ENCODE assay signal across 18 mouse cellular contexts in the genomic region with DNA sequence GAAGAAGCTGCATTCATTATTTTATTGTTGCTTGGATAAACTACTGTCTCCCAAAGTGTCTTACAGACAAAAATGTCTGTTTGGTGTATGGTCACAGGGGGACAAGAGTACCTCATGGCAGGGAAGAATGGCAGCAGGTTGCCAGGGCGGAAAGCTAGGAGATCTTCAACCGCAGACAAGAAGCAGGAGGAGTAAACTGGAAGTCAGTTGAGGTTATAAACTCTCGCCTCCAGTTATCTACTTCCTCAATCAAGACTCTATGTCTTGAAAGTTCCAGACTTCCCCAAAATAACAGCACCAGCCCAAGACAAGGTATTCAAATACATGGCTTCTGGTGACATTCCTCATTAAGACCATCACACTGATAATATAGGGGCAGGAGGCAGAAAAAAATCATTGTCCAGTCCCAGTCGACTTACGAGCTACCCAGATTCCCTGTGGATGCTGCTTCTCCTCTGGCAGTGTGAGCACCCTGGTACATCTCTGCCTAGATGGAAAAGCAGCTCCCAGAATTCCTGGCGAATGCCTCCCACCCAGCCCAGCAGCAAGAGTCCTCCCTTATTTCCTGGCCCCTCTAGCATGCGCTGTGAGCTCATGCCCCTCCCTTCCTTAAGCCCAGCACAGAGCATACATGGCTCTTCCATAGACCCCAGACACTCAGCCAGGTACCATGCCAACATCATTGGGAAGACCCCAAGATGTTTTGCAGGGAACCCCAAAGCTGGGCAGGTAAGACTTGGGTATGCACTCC. TPM values are rescaled to one million over a fixed set of nuclear protein-coding genes. Genes with fewer than 3 reads are reported as not detected.
DNase-seq lines count a peak whose midpoint lies in the region; ATAC-seq and TF ChIP-seq lines count a peak whose summit lies in the region.
"Had no signal": no experiment of that assay in that cellular context is flagged by ENCODE, and none has a peak within 500 bp of the region (broad histone marks: within the 10 kb centered on the region; RNA-seq: fewer than 3 reads in every experiment).

No protein-coding gene starts in this region.

- no peak for DNase-seq in heart, postnatal 25 days (ENCODE audit: low spot score)
- DNase-seq in lung, embryonic 14.5 days: no peak
- DNase-seq in lung, adult 2 months: no peak
- peak; percentile 65 for DNase-seq in splenic B cell, adult 2 months (ENCODE audit: low read depth, low spot score)
- DNase-seq: adrenal gland, postnatal 36 days; cerebellum, adult 9-11 months; embryo, embryonic 11 days; gastrocnemius, postnatal 36 days; layer of hippocampus, postnatal 36 days; thymus, postnatal 4 days had no signal

- no peak overlapping the region for H3K9ac ChIP-seq in heart, embryonic 12.5 days
- no peak overlapping the region for H3K9ac ChIP-seq in lung, embryonic 14.5 days
- no peak overlapping the region for H3K9ac ChIP-seq in forebrain, embryonic 16.5 days (replicated peaks; ENCODE audit: low read depth, low read length)
- H3K9ac ChIP-seq: embryonic facial prominence, embryonic 15.5 days had no signal

- no peaks in the 10 kb centered on the region for H3K36me3 ChIP-seq in heart, embryonic 12.5 days
- H3K36me3 ChIP-seq in lung, embryonic 14.5 days (ENCODE audit: insufficient read depth): no peaks in the 10 kb centered on the region
- H3K36me3 ChIP-seq in splenic B cell, adult 2 months (ENCODE audit: control insufficient read depth, insufficient read depth, low read length, poor library complexity, severe bottlenecking): no peaks in the 10 kb centered on the region
- H3K36me3 ChIP-seq in forebrain, embryonic 16.5 days (ENCODE audit: control insufficient read depth, insufficient read depth): no peaks in the 10 kb centered on the region
- H3K36me3 ChIP-seq: embryonic facial prominence, embryonic 15.5 days; forebrain, embryonic 10.5 days had no signal

- no peak overlapping the region for H3K4me3 ChIP-seq in heart, embryonic 12.5 days
- no peak overlapping the region for H3K4me3 ChIP-seq in lung, embryonic 14.5 days (ENCODE audit: low read depth, low read length)
- H3K4me3 ChIP-seq in lung, adult 2 months (replicated peaks; ENCODE audit: extremely low read depth, low read depth, low read length): no peak overlapping the region
- H3K4me3 ChIP-seq in bone marrow, adult 2 months (replicated peaks; ENCODE audit: control insufficient read depth, low read depth, low read length): no peak overlapping the region
- no peak overlapping the region for H3K4me3 ChIP-seq in forebrain, embryonic 16.5 days (replicated peaks; ENCODE audit: low read length)
- H3K4me3 ChIP-seq: embryonic facial prominence, embryonic 15.5 days; forebrain, embryonic 10.5 days; megakaryocyte, embryonic 14.5 days had no signal

- peak; percentile 46; the same call in 1 of the 2 replicates for ATAC-seq in heart, embryonic 12.5 days (ENCODE audit: insufficient number of reproducible peaks, low FRiP score)
- ATAC-seq in lung, embryonic 14.5 days (ENCODE audit: insufficient read depth): 0 out of 2 replicates have a peak, but pooled peaks have one; percentile 39
- ATAC-seq in forebrain, embryonic 16.5 days: no peak
- ATAC-seq: lung, postnatal 0 days had no signal

- TF ChIP-seq CTCF in lung, embryonic 14.5 days (IDR thresholded peaks at IDR 0.05; ENCODE audit: low read depth): no peak
- TF ChIP-seq CTCF in lung, adult 2 months (IDR thresholded peaks at IDR 0.05; ENCODE audit: insufficient read depth, low read length): no peak
- TF ChIP-seq CTCF in bone marrow, adult 2 months (IDR thresholded peaks at IDR 0.05; ENCODE audit: control insufficient read depth, insufficient read depth, low read length): no peak

- 61% methylated on average over 7 of the region's 7 CpGs for WGBS in heart, embryonic 12.5 days
- WGBS in lung, embryonic 14.5 days: 72% methylated on average over 7 of the region's 7 CpGs
- 62% methylated on average over 7 of the region's 7 CpGs for WGBS in lung, adult 2 months
- WGBS in bone marrow, adult 2 months: 9% methylated on average over 7 of the region's 7 CpGs
- 89% methylated on average over 7 of the region's 7 CpGs for WGBS in forebrain, embryonic 16.5 days

- H3K4me2 ChIP-seq in heart, embryonic 12.5 days: no peak overlapping the region
- H3K4me2 ChIP-seq in lung, embryonic 14.5 days: no peak overlapping the region
- H3K4me2 ChIP-seq in forebrain, embryonic 16.5 days (ENCODE audit: low read length): no peak overlapping the region
- H3K4me2 ChIP-seq: embryonic facial prominence, embryonic 15.5 days; liver, embryonic 11.5 days had no signal

- no peaks in the 10 kb centered on the region for H3K9me3 ChIP-seq in heart, embryonic 12.5 days (replicated peaks)
- H3K9me3 ChIP-seq in lung, embryonic 14.5 days (ENCODE audit: low read depth, low read length): no peaks in the 10 kb centered on the region
- no peaks in the 10 kb centered on the region for H3K9me3 ChIP-seq in forebrain, embryonic 16.5 days (ENCODE audit: control insufficient read depth, low read length)
- H3K9me3 ChIP-seq: embryonic facial prominence, embryonic 15.5 days; forebrain, embryonic 10.5 days; megakaryocyte, embryonic 14.5 days had no signal

- H3K27me3 ChIP-seq in heart, embryonic 12.5 days (replicated peaks): 0 out of 2 replicates have a peak, but pooled peaks cover 9% of the 10 kb centered on the region
- no peaks in the 10 kb centered on the region for H3K27me3 ChIP-seq in lung, embryonic 14.5 days (ENCODE audit: insufficient read depth, low read length)
- H3K27me3 ChIP-seq in splenic B cell, adult 2 months (ENCODE audit: control insufficient read depth, insufficient read depth, low read length, poor library complexity, severe bottlenecking): no peaks in the 10 kb centered on the region
- no peaks in the 10 kb centered on the region for H3K27me3 ChIP-seq in forebrain, embryonic 16.5 days (replicated peaks; ENCODE audit: control insufficient read depth, insufficient read depth, low read length)
- H3K27me3 ChIP-seq: embryonic facial prominence, embryonic 15.5 days had no signal

- no peak for TF ChIP-seq POLR2A in lung, adult 2 months (IDR thresholded peaks at IDR 0.05; ENCODE audit: borderline replicate concordance, extremely low read depth, low read depth, low read length)
- no peak for TF ChIP-seq POLR2A in bone marrow, adult 2 months (IDR thresholded peaks at IDR 0.05; ENCODE audit: borderline replicate concordance, control insufficient read depth, low read depth, low read length)

- H3K27ac ChIP-seq in heart, embryonic 12.5 days (ENCODE audit: poor library complexity, severe bottlenecking): no peak overlapping the region
- no peak overlapping the region for H3K27ac ChIP-seq in lung, embryonic 14.5 days (ENCODE audit: low read depth)
- peak overlapping the region; percentile 71 for H3K27ac ChIP-seq in bone marrow, adult 2 months (ENCODE audit: control insufficient read depth, insufficient read depth, low read depth, low read length, poor library complexity)
- no peak overlapping the region for H3K27ac ChIP-seq in forebrain, embryonic 16.5 days (ENCODE audit: low read length)
- H3K27ac ChIP-seq: embryonic facial prominence, embryonic 15.5 days; forebrain, embryonic 10.5 days had no signal

- peaks cover 25% of the 10 kb centered on the region for H3K4me1 ChIP-seq in heart, embryonic 12.5 days (replicated peaks)
- peaks cover 14% of the 10 kb centered on the region for H3K4me1 ChIP-seq in lung, embryonic 14.5 days (ENCODE audit: insufficient read depth)
- H3K4me1 ChIP-seq in lung, adult 2 months (ENCODE audit: control insufficient read depth, insufficient read depth, low read length): no peaks in the 10 kb centered on the region
- peaks cover 5% of the 10 kb centered on the region for H3K4me1 ChIP-seq in bone marrow, adult 2 months (ENCODE audit: control insufficient read depth, insufficient read depth, low read length)
- H3K4me1 ChIP-seq in forebrain, embryonic 16.5 days (replicated peaks; ENCODE audit: control insufficient read depth, insufficient read depth, low read length): peaks cover 3% of the 10 kb centered on the region; the same call in 1 of the 2 replicates

- intact Hi-C loops in heart, postnatal 25 days (cut with DNase I): loop anchor here (2.0 kb wide), 2 partner anchors 19 to 27 kb away; no protein-coding TSS in a partner anchor

RNA-seq across cellular contexts. Expression of a gene that starts 25.3 kb away (rescaled TPM):
- 25.2 and 26.7 TPM in 2 replicates for polyA plus RNA-seq in heart, embryonic 12.5 days (2016; fragmentation: Nextera tagmentation; extraction: Ambion mirVana)
- total RNA-seq in heart, postnatal 25 days (2021): 10 to 100 TPM; 30.3 to 45.6 TPM
- 46.7 and 51.1 TPM in 2 replicates for polyA plus RNA-seq in lung, embryonic 14.5 days (2014; fragmentation: Nextera tagmentation; extraction: Ambion mirVana)
- polyA plus RNA-seq in lung, adult 2 months (2012; rRNA removed): 31.8 and 37.5 TPM in 2 replicates
- polyA plus RNA-seq in bone marrow, adult 2 months (2011; ENCODE audit: insufficient read depth, insufficient read length, low replicate concordance, missing spikeins): 11.2 and 14.1 TPM in 2 replicates
- polyA plus RNA-seq in forebrain, embryonic 16.5 days (2015; fragmentation: Nextera tagmentation; extraction: Ambion mirVana): 107 and 110 TPM in 2 replicates
